Mouse (Mus musculus): ENCODE data around the gene Slc29a1.

GRCm38 (mm10) chr17:45628885-45629855, 29.8 kb upstream of the Slc29a1 start:
- TF ChIP-seq CTCF (IDR thresholded peaks at IDR 0.05; ENCODE audit: insufficient read depth, low read depth, low read length) (no peak), POLR2A (IDR thresholded peaks at IDR 0.05; ENCODE audit: insufficient read depth, low read depth, low read length) (no peak)
